Mouse (Mus musculus) lung, embryonic 15.5 days (tissue): ENCODE measurements around the gene Slc38a3. TPM values are rescaled to one million over a fixed set of nuclear protein-coding genes. Genes with fewer than 3 reads are reported as not detected.

Experiments
- ATAC-seq: fragments of 200-750 bp; cut with Nextera tagmentation; 2 replicates; pipeline ENCODE4 v1.8.0; 2017; ENCODE audit warnings: moderate number of reproducible peaks, borderline replicate concordance; ENCODE audit not compliant: low FRiP score, low TSS enrichment; ENCODE audit errors: extremely low read depth
- H3K27ac ChIP-seq: fragments of 300-500 bp; sonication (generic); 2 replicates; pipeline ENCODE4 v1.5.1; 2015; ENCODE audit warnings: moderate library complexity, mild to moderate bottlenecking, inconsistent platforms
- H3K27me3 ChIP-seq: fragments of 300-500 bp; sonication (generic); 2 replicates; pipeline ENCODE4 v1.6.1; 2015; ENCODE audit warnings: inconsistent platforms
- H3K36me3 ChIP-seq: fragments of 300-500 bp; sonication (generic); 2 replicates; pipeline ENCODE4 v1.6.1; 2015; ENCODE audit warnings: inconsistent platforms
- H3K4me1 ChIP-seq: fragments of 300-500 bp; sonication (generic); 2 replicates; pipeline ENCODE4 v1.6.1; 2015; ENCODE audit warnings: inconsistent platforms
- H3K4me2 ChIP-seq: fragments of 300-500 bp; sonication (generic); 2 replicates; pipeline ENCODE4 v1.6.1; 2015; ENCODE audit warnings: inconsistent platforms, mild to moderate bottlenecking, moderate library complexity
- H3K4me3 ChIP-seq: fragments of 300-500 bp; sonication (generic); 2 replicates; pipeline ENCODE4 v1.5.1; 2015; ENCODE audit warnings: mild to moderate bottlenecking, inconsistent platforms
- H3K9ac ChIP-seq: fragments of 300-500 bp; sonication (generic); 2 replicates; pipeline ENCODE4 v1.6.1; 2015; ENCODE audit warnings: inconsistent platforms
- H3K9me3 ChIP-seq: fragments of 300-500 bp; sonication (generic); 2 replicates; pipeline ENCODE4 v1.6.1; 2016; ENCODE audit warnings: inconsistent platforms
- WGBS: fragments of 180-500 bp; shearing (Covaris S2); methylation state at CpG from one replicate; pipeline ENCODE4 v1.1.7; 2015; 5-methylcytosine and 5-hydroxymethylcytosine counted together
- polyA plus RNA-seq: library from polyadenylated mRNA; unstranded; fragments of >200 nt; fragmentation: Nextera tagmentation; extraction: Ambion mirVana; gene quantifications from 2 replicates; pipeline ENCODE4 v1.2.1, GENCODE M21; 2015

Gene Slc38a3
- polyA plus RNA-seq, 1 experiment from 2014 or later: 3.9 TPM

- H3K36me3 ChIP-seq: no peaks in the 10 kb centered on the region
- no peak overlapping the region for H3K4me2 ChIP-seq
- H3K4me1 ChIP-seq: peaks cover 98% of the 10 kb centered on the region
- H3K4me3 ChIP-seq: no peak overlapping the region
- H3K27ac ChIP-seq: peak overlapping the region; percentile 70
- no peaks in the 10 kb centered on the region for H3K27me3 ChIP-seq
- H3K9ac ChIP-seq: 0 out of 2 replicates have a peak overlapping the region, but pooled peaks have one; percentile 8
- no peak for ATAC-seq
- 52% methylated on average over 3 of the region's 3 CpGs for WGBS
- no peaks in the 10 kb centered on the region for H3K9me3 ChIP-seq
Measured at GRCm38 (mm10) chr9:107702606-107703185, 33.4 kb upstream of the Slc38a3 start.

- Histone ChIP-seq H3K4me3 (no peak overlapping the region), H3K4me2 (no peak overlapping the region), H3K27ac (peak overlapping the region; percentile 70), H3K9ac (no peak overlapping the region; the same call in 1 of the 2 replicates), H3K36me3 (no peaks in the 10 kb centered on the region), H3K27me3 (no peaks in the 10 kb centered on the region), H3K4me1 (peaks cover 98% of the 10 kb centered on the region), H3K9me3 (no peaks in the 10 kb centered on the region)
- WGBS: 20% methylated on average over 12 of the region's 12 CpGs
- no peak for ATAC-seq
Measured at GRCm38 (mm10) chr9:107701594-107701993, 32.3 kb upstream of the Slc38a3 start.

- peak; percentile 13; the same call in 1 of the 2 replicates for ATAC-seq
- Histone ChIP-seq H3K9me3 (no peaks in the 10 kb centered on the region), H3K4me1 (peaks cover 98% of the 10 kb centered on the region), H3K9ac (no peak overlapping the region), H3K27me3 (no peaks in the 10 kb centered on the region), H3K4me3 (no peak overlapping the region), H3K4me2 (0 out of 2 replicates have a peak overlapping the region, but pooled peaks have one; percentile 31), H3K36me3 (no peaks in the 10 kb centered on the region; the same call in 1 of the 2 replicates), H3K27ac (peak overlapping the region; percentile 70)
- WGBS: 17% methylated on average over 6 of the region's 6 CpGs
Measured at GRCm38 (mm10) chr9:107700114-107700571, 30.8 kb upstream of the Slc38a3 start.

GRCm38 (mm10) chr9:107699376-107699980 is 30.1 kb upstream of the Slc38a3 start:
- H3K9me3 ChIP-seq: no peaks in the 10 kb centered on the region
- no peak overlapping the region for H3K9ac ChIP-seq
- ATAC-seq: 0 out of 2 replicates have a peak, but pooled peaks have one; percentile 2
- H3K4me3 ChIP-seq: no peak overlapping the region
- peak overlapping the region; percentile 31 for H3K4me2 ChIP-seq
- peaks cover 98% of the 10 kb centered on the region for H3K4me1 ChIP-seq
- H3K36me3 ChIP-seq: no peaks in the 10 kb centered on the region; the same call in 1 of the 2 replicates
- peak overlapping the region; percentile 70 for H3K27ac ChIP-seq
- WGBS: 8% methylated on average over 9 of the region's 9 CpGs
- no peaks in the 10 kb centered on the region for H3K27me3 ChIP-seq

- Histone ChIP-seq H3K4me3 (no peak overlapping the region), H3K27me3 (no peaks in the 10 kb centered on the region), H3K9me3 (no peaks in the 10 kb centered on the region), H3K9ac (peak overlapping the region; percentile 5; the same call in 1 of the 2 replicates), H3K36me3 (no peaks in the 10 kb centered on the region; the same call in 1 of the 2 replicates), H3K27ac (peak overlapping the region; percentile 70), H3K4me2 (peak overlapping the region; percentile 31), H3K4me1 (peaks cover 93% of the 10 kb centered on the region)
- 11% methylated on average over 14 of the region's 14 CpGs for WGBS
- ATAC-seq: peak; percentile 35; the same call in 1 of the 2 replicates
Measured at GRCm38 (mm10) chr9:107698611-107699190, 29.4 kb upstream of the Slc38a3 start.

- Histone ChIP-seq H3K9me3 (no peaks in the 10 kb centered on the region), H3K4me2 (peak overlapping the region; percentile 31; the same call in 1 of the 2 replicates), H3K36me3 (no peaks in the 10 kb centered on the region; the same call in 1 of the 2 replicates), H3K9ac (no peak overlapping the region), H3K27me3 (no peaks in the 10 kb centered on the region), H3K27ac (peak overlapping the region; percentile 70), H3K4me3 (no peak overlapping the region), H3K4me1 (peaks cover 92% of the 10 kb centered on the region)
- WGBS: 21% methylated on average over 14 of the region's 14 CpGs
- peak; percentile 33 for ATAC-seq
Measured at GRCm38 (mm10) chr9:107697811-107698521, 28.6 kb upstream of the Slc38a3 start.

- Histone ChIP-seq H3K27ac (peak overlapping the region; percentile 70), H3K36me3 (peaks cover 4% of the 10 kb centered on the region), H3K4me2 (peak overlapping the region; percentile 16), H3K4me3 (no peak overlapping the region), H3K9ac (no peak overlapping the region), H3K9me3 (no peaks in the 10 kb centered on the region), H3K4me1 (peaks cover 83% of the 10 kb centered on the region), H3K27me3 (no peaks in the 10 kb centered on the region)
- ATAC-seq: no peak
- WGBS: 51% methylated on average over 9 of the region's 9 CpGs
Measured at GRCm38 (mm10) chr9:107696845-107697610, 27.7 kb upstream of the Slc38a3 start.

GRCm38 (mm10) chr9:107696106-107696479 is 26.8 kb upstream of the Slc38a3 start:
- peak overlapping the region; percentile 70 for H3K27ac ChIP-seq
- 43% methylated on average over 6 of the region's 6 CpGs for WGBS

GRCm38 (mm10) chr9:107695441-107696105 is 26.2 kb upstream of the Slc38a3 start:
- Histone ChIP-seq H3K27ac (peak overlapping the region; percentile 70; the same call in 1 of the 2 replicates), H3K36me3 (peaks cover 19% of the 10 kb centered on the region), H3K4me2 (no peak overlapping the region), H3K9ac (no peak overlapping the region), H3K4me3 (no peak overlapping the region), H3K4me1 (peaks cover 69% of the 10 kb centered on the region), H3K9me3 (no peaks in the 10 kb centered on the region), H3K27me3 (no peaks in the 10 kb centered on the region)
- ATAC-seq: no peak
- WGBS: 75% methylated on average over 12 of the region's 12 CpGs

More at GRCm38 (mm10) chr9:107696106-107696479, 26.8 kb upstream of the Slc38a3 start:
- H3K27me3 ChIP-seq: no peaks in the 10 kb centered on the region
- no peaks in the 10 kb centered on the region for H3K9me3 ChIP-seq
- peaks cover 14% of the 10 kb centered on the region for H3K36me3 ChIP-seq
- H3K4me2 ChIP-seq: no peak overlapping the region
- H3K4me1 ChIP-seq: peaks cover 75% of the 10 kb centered on the region
- no peak overlapping the region for H3K4me3 ChIP-seq
- ATAC-seq: no peak
- H3K9ac ChIP-seq: no peak overlapping the region

- Histone ChIP-seq H3K4me2 (no peak overlapping the region), H3K36me3 (peaks cover 22% of the 10 kb centered on the region), H3K4me3 (no peak overlapping the region), H3K9me3 (no peaks in the 10 kb centered on the region), H3K27ac (no peak overlapping the region), H3K9ac (no peak overlapping the region), H3K4me1 (peaks cover 60% of the 10 kb centered on the region), H3K27me3 (no peaks in the 10 kb centered on the region)
- no peak for ATAC-seq
- WGBS: 69% methylated on average over 7 of the region's 7 CpGs
Measured at GRCm38 (mm10) chr9:107694627-107695026, 25.3 kb upstream of the Slc38a3 start.
